Mouse (Mus musculus): ENCODE results near the gene Ttc28.

DNA sequence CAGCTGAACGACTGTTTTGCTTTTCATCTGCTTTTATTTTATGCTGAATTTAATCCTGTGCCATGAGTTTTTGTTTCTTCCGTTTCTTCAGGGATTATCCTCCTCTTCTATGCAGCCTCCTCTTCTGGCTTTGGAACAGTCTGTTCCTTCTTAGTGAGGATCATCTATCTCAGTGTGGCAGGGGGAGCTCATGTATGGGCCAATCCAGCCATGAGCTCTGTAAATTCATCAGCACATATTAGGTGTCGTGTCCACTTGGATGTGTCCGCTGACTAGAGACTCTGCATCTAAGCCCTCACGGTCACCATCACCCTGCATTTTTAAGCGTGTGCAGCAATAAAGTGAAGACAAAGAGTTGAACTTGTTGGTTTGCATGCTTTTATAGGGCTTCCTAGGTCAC is 128.8 kb downstream of the Ttc28 start:
- no peak for TF ChIP-seq CTCF (IDR thresholded peaks at IDR 0.05; ENCODE audit: low read depth)
- no peak for TF ChIP-seq EP300 (IDR thresholded peaks at IDR 0.05; ENCODE audit: low read depth)
